Mouse (Mus musculus) bone marrow, adult 2 months (tissue): ENCODE results near the gene Hadh. TPM values are rescaled to one million over a fixed set of nuclear protein-coding genes. Genes with fewer than 3 reads are reported as not detected.
A peak's percentile ranks its signal among the peaks of the same experiment; 100 is the strongest.

Source experiments
- H3K27ac ChIP-seq: fragments of 200-500 bp; 2 replicates; pipeline ENCODE4 v1.5.1; 2012; ENCODE audit warnings: low read depth, mild to moderate bottlenecking, control low read depth, inconsistent platforms, low read length; ENCODE audit not compliant: control insufficient read depth, poor library complexity, insufficient read depth
- H3K4me1 ChIP-seq: fragments of 200-500 bp; 2 replicates; pipeline ENCODE4 v1.6.1; 2011; ENCODE audit warnings: low read length; ENCODE audit not compliant: control insufficient read depth, insufficient read depth
- H3K4me3 ChIP-seq: fragments of 200-500 bp; replicated peaks from 2 replicates; pipeline ENCODE3; 2011; ENCODE audit warnings: mild to moderate bottlenecking, low read depth, low read length, control low read depth; ENCODE audit not compliant: control insufficient read depth
- CTCF ChIP-seq: fragments of 200-500 bp; IDR thresholded peaks from 2 replicates; pipeline ENCODE4 v1.5.1; 2011; ENCODE audit warnings: low read length, control low read depth; ENCODE audit not compliant: control insufficient read depth, insufficient read depth
- POLR2A ChIP-seq: fragments of 200-500 bp; IDR thresholded peaks from 2 replicates; pipeline ENCODE4 v1.6.1; 2011; ENCODE audit warnings: low read depth, mild to moderate bottlenecking, control low read depth, low read length, borderline replicate concordance; ENCODE audit not compliant: control insufficient read depth
- WGBS: fragments of 180-500 bp; shearing (Covaris S2); methylation state at CpG from one replicate; pipeline ENCODE4 v1.1.7; 2018; 5-methylcytosine and 5-hydroxymethylcytosine counted together
- polyA plus RNA-seq: library from polyadenylated mRNA; stranded (reverse); fragments of >200 nt; gene quantifications from 2 replicates; pipeline ENCODE4 v1.2.4, GENCODE M21; 2011; ENCODE audit warnings: low replicate concordance; ENCODE audit not compliant: missing spikeins, insufficient read depth, insufficient read length

Gene Hadh
- polyA plus RNA-seq, 1 experiment, result 22.7 TPM

DNA sequence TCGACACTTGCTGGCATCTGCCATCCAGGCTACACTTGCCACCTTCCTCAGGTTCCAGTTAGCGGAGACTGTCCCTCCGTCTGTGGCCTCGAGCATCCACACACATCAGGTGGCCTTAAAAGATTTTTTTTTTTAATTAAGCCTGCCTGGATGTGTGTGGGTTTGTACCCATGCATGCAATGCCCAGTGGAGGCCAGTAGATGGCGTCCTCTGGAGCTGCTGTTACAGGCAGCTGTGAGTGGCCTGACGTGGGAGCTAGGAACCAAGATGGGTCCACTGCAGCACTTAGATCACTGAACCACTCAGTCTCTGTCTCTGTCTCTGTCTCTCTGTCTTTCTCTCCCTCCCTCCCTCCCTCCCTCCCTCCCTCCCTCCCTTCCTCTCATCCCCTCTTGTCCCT, 43.8 kb downstream of the Hadh start:
- TF ChIP-seq POLR2A (no peak), CTCF (peak; percentile 53; the same call in 1 of the 2 replicates)
- H3K4me1 ChIP-seq, result no peaks in the 10 kb centered on the region
- H3K4me3 ChIP-seq, result no peak overlapping the region
- WGBS, result 79% methylated on average over 6 of the region's 6 CpGs
- no peak overlapping the region for H3K27ac ChIP-seq

- Histone ChIP-seq H3K4me1 (no peaks in the 10 kb centered on the region), H3K4me3 (no peak overlapping the region), H3K27ac (no peak overlapping the region)
- 81% methylated on average over 14 of the region's 14 CpGs for WGBS
- no peak for TF ChIP-seq CTCF
- TF ChIP-seq POLR2A, result no peak
Measured at GRCm38 (mm10) chr3:131218636-131219390, 53.1 kb downstream of the Hadh start.

DNA sequence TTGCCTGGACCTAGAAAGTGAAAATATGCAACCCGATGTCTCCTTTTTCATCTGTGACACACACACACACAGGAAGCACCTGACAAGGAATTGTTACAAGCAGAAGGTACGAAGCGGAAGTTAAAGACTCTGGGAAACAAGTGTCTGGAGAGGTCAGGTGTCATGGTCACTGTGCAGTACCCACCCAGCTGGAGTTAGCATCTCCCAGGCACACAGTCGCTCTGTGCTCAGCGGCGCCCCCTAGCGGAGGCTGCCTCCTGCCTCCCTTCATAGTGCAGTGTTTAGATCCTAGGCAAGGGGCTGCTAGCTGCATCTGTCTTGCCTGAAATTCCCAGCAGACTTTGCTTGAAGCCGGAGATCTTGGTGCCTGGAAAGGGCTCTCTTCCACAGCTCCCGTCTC, 57.1 kb downstream of the Hadh start:
- 45% methylated on average over 9 of the region's 9 CpGs for WGBS
- TF ChIP-seq POLR2A, result no peak
- TF ChIP-seq CTCF, result peak; percentile 69
- no peak overlapping the region for H3K27ac ChIP-seq
- no peak overlapping the region for H3K4me3 ChIP-seq
- no peaks in the 10 kb centered on the region for H3K4me1 ChIP-seq

DNA sequence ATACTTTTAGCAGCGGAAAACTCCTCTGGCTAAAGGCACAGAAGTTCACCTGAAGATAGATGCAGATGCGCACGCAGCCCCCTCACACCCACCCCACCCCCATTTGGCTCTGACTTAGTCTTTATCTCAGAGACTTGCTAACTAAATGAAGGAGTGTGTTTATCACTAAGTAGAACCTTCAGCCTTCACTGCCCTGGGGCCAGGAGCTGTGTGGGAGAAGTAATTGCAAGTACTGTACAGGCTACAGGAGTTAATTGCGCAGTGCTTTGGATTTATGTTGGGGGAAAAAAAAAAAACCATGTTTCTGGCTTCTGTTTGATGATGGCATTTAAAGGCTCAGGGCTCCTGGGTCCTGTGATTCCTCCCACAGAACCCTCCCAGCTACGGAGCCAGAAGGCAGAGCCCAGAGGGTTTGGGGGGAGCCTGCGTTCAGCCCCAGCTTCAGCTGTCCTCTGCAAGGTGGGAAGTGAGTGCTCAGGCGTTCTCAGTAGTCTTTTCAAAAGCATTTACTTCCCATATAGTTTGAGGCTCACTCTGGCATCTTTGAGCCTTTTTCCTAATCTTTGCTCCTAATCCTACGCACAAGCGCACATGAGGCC, 57.7 kb downstream of the Hadh start:
- no peaks in the 10 kb centered on the region for H3K4me1 ChIP-seq
- no peak overlapping the region for H3K27ac ChIP-seq
- 80% methylated on average over 9 of the region's 9 CpGs for WGBS
- TF ChIP-seq CTCF (no peak), POLR2A (no peak)
- H3K4me3 ChIP-seq, result no peak overlapping the region

DNA sequence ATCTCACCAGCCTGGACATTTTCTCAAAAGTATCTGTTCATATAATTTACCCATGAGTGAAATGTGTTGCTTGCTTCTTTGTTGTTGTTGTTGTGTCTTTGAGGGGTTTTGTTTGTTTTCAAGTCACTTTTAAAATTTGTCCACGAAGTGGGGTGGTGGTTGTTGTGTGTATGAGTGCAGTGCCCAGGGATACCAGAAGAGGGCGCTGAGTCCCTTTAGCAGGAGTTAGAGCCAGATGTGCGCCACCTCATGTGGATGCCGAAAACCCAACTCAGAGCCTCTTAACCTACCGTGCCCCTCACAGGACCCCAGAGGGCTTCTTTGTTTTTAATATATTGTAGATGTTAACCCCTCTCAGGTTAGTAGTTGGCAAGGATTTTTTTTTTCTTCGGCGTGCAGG, 59.7 kb downstream of the Hadh start:
- Histone ChIP-seq H3K4me1 (peaks cover 2% of the 10 kb centered on the region), H3K4me3 (no peak overlapping the region), H3K27ac (no peak overlapping the region)
- TF ChIP-seq CTCF (peak; percentile 46; the same call in 1 of the 2 replicates), POLR2A (no peak)
- 82% methylated on average over 7 of the region's 7 CpGs for WGBS

GRCm38 (mm10) chr3:131208265-131208891, 63.5 kb downstream of the Hadh start:
- no peak overlapping the region for H3K4me3 ChIP-seq
- TF ChIP-seq CTCF, result no peak
- no peak for TF ChIP-seq POLR2A
- WGBS, result 6% methylated on average over 13 of the region's 13 CpGs
- H3K27ac ChIP-seq, result no peak overlapping the region
- H3K4me1 ChIP-seq, result peaks cover 2% of the 10 kb centered on the region

DNA sequence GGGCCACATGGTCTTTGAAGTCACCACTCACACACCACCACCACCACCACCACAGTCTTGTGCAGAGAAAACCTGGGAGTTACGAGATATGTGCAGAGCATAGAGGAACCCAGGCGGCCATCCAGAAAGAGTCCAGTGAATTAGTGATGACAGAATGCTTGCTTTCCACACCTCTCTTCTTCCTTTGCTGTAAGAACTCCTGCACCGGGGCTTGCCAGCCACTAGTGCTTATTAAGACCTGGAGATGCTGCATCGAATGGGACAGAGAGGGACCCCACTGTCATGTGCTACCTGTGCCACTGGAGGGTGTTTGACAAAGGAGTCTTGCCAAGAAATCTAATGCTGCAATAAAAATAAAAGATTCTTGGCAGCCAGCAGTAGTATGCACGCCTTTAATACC, 64.1 kb downstream of the Hadh start:
- peaks cover 2% of the 10 kb centered on the region for H3K4me1 ChIP-seq
- H3K4me3 ChIP-seq, result no peak overlapping the region
- TF ChIP-seq POLR2A, result no peak
- TF ChIP-seq CTCF, result no peak
- WGBS, result 42% methylated on average over 5 of the region's 5 CpGs
- no peak overlapping the region for H3K27ac ChIP-seq

GRCm38 (mm10) chr3:131202311-131202710, 69.6 kb downstream of the Hadh start:
- TF ChIP-seq POLR2A (no peak), CTCF (no peak)
- no peaks in the 10 kb centered on the region for H3K4me1 ChIP-seq
- WGBS, result 80% methylated on average over 7 of the region's 7 CpGs
- no peak overlapping the region for H3K27ac ChIP-seq
- H3K4me3 ChIP-seq, result no peak overlapping the region
